Mouse (Mus musculus) E14TG2a.4 (cell line): ENCODE measurements around the gene Ormdl1.

Source experiments
- CTCF ChIP-seq: conservative IDR thresholded peaks from 2 replicates; pipeline ENCODE4 v1.5.1; 2014; ENCODE audit warnings: low read length
- NANOG ChIP-seq: IDR thresholded peaks from 2 replicates; pipeline ENCODE4 v1.6.1; 2014; ENCODE audit warnings: borderline replicate concordance, low read length, mixed read lengths
- POU5F1 ChIP-seq: IDR thresholded peaks from 2 replicates; pipeline ENCODE4 v1.6.1; 2014; ENCODE audit warnings: low read length, borderline replicate concordance

DNA sequence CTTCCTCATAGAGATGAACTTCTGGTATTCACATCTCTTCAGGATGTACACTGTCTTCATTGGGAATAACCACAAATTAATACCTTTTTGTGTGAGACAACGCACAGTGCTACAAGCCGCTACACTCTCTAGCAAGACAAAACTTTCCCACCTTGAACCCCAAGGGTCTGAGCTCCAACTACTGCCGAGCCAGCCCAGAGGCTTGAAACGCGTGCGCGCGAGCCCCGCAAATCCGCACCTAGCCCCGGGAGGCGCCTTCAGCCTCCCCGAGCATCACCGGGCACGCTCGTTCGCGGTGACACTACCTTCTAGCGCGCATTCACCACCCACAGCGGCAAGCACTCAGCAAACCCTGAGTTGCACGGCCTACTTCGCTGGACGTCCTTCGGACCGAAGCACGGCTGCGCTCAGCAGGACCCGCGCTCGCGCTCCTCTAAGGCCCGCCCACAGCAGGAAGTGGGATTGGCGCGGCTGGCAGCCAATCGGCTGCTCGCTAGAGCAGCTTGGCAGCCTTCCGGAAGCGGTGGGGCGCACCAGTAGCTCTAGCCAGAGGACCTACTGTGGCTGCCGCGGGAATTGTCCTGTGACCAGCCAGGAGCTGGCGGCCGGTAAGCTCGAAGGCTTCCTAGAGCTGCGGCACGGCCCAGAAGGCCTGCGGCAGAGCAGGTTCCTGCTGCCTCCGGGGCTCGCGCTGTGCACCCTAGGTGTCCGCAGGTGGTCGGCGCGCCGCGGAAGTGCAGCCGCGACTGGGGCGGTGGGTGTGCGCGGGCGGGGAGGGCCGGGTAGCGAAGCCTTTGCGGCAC, at the start of gene Ormdl1, which contains the start of the genes Pms1 and Gm28778:
- TF ChIP-seq CTCF (no peak), POU5F1 (no peak), NANOG (no peak)
